ENCODE assay signal across 21 mouse cellular contexts in genomic region chr13:77264481-77264880, GRCm38 (mm10).
"Had no signal": no experiment of that assay in that cellular context is flagged by ENCODE, and none has a peak within 500 bp of the region (broad histone marks: within the 10 kb centered on the region; RNA-seq: fewer than 3 reads in every experiment).

No protein-coding gene starts in this region.

- H3K9ac ChIP-seq: lung, embryonic 15.5 days; neural tube, embryonic 13.5 days; neural tube, embryonic 15.5 days had no signal

- DNase-seq: lung, adult 2 months; lung, postnatal 14 days; lung, postnatal 36 days; midbrain, embryonic 14.5 days; retina, postnatal 1 day; right cerebral cortex, adult 18-20 months; right cerebral cortex, postnatal 25 days; right cerebral cortex, postnatal 4 days; spleen, adult 18-20 months; thymus, adult 18-20 months; thymus, postnatal 25 days; thymus, postnatal 4 days had no signal

- H3K36me3 ChIP-seq: lung, embryonic 15.5 days; neural tube, embryonic 13.5 days; neural tube, embryonic 15.5 days had no signal

- ATAC-seq: lung, postnatal 0 days; midbrain, embryonic 16.5 days had no signal

- H3K4me3 ChIP-seq: lung, embryonic 15.5 days; megakaryocyte, embryonic 14.5 days; myocyte; neural tube, embryonic 13.5 days; neural tube, embryonic 15.5 days had no signal

- H3K9me3 ChIP-seq: lung, embryonic 15.5 days; megakaryocyte, embryonic 14.5 days; neural tube, embryonic 13.5 days; neural tube, embryonic 15.5 days had no signal

- H3K27me3 ChIP-seq: lung, embryonic 15.5 days; megakaryocyte, embryonic 14.5 days; neural tube, embryonic 13.5 days; neural tube, embryonic 15.5 days had no signal

- H3K4me1 ChIP-seq: lung, embryonic 15.5 days; megakaryocyte, embryonic 14.5 days; neural tube, embryonic 13.5 days; neural tube, embryonic 15.5 days had no signal

- H3K4me2 ChIP-seq: lung, embryonic 15.5 days; midbrain, embryonic 11.5 days; neural tube, embryonic 13.5 days; neural tube, embryonic 15.5 days had no signal

- H3K27ac ChIP-seq: lung, embryonic 15.5 days; macrophage; neural tube, embryonic 13.5 days; neural tube, embryonic 15.5 days had no signal
